Mouse (Mus musculus) liver, embryonic 16.5 days (tissue): ENCODE measurements around the gene Oas2. TPM values are rescaled to one million over a fixed set of nuclear protein-coding genes. Genes with fewer than 3 reads are reported as not detected.

Experiments used
- ATAC-seq: fragments of 200-750 bp; cut with Nextera tagmentation; 2 replicates; pipeline ENCODE4 v1.8.0; 2017; ENCODE audit warnings: low read depth, mild to moderate bottlenecking, moderate number of reproducible peaks, moderate library complexity
- H3K27ac ChIP-seq: fragments of 300-500 bp; sonication (generic); 2 replicates; pipeline ENCODE4 v1.5.1; 2014; ENCODE audit warnings: mild to moderate bottlenecking, low read length
- H3K27me3 ChIP-seq: fragments of 300-500 bp; sonication (generic); 2 replicates; pipeline ENCODE4 v1.6.1; 2014; ENCODE audit warnings: low read depth, low read length, mixed read lengths; ENCODE audit not compliant: control insufficient read depth, insufficient read depth
- H3K36me3 ChIP-seq: fragments of 300-500 bp; sonication (generic); 2 replicates; pipeline ENCODE4 v1.6.1; 2014; ENCODE audit warnings: mild to moderate bottlenecking; ENCODE audit not compliant: control insufficient read depth, insufficient read depth
- H3K4me1 ChIP-seq: fragments of 300-500 bp; sonication (generic); 2 replicates; pipeline ENCODE4 v1.6.1; 2014; ENCODE audit warnings: low read depth, low read length, mixed read lengths; ENCODE audit not compliant: control insufficient read depth
- H3K4me2 ChIP-seq: fragments of 300-500 bp; sonication (generic); 2 replicates; pipeline ENCODE4 v1.6.1; 2014; ENCODE audit warnings: low read depth, low read length, mixed read lengths
- H3K4me3 ChIP-seq: fragments of 300-500 bp; sonication (generic); 2 replicates; pipeline ENCODE4 v1.5.1; 2014; ENCODE audit warnings: low read depth, mild to moderate bottlenecking, low read length
- H3K9ac ChIP-seq: fragments of 300-500 bp; sonication (generic); 2 replicates; pipeline ENCODE4 v1.6.1; 2014; ENCODE audit warnings: low read depth, low read length
- H3K9me3 ChIP-seq: fragments of 300-500 bp; sonication (generic); replicated peaks from 2 replicates; pipeline ENCODE4 v1.6.1; 2016; ENCODE audit warnings: low read length; ENCODE audit not compliant: control insufficient read depth
- whole genome bisulfite sequencing: fragments of 180-500 bp; shearing (Covaris S2); extraction: QIAGEN DNeasy Blood & Tissue Kit; methylation state at CpG from one replicate; pipeline ENCODE4 v1.1.7; 2014; ENCODE audit not compliant: insufficient replicate concordance; 5-methylcytosine and 5-hydroxymethylcytosine counted together
- polyA plus RNA-seq: library from polyadenylated mRNA; unstranded; fragments of >200 nt; fragmentation: Nextera tagmentation; extraction: Ambion mirVana; gene quantifications from 2 replicates; pipeline ENCODE4 v1.2.1, GENCODE M21; 2015

Gene Oas2
- polyA plus RNA-seq, 1 experiment from 2014 or later, result 0.66 TPM

- WGBS, result 52% methylated on average over 3 of the region's 3 CpGs
These were observed 1.6 kb upstream of the Oas2 start for GRCm38 (mm10) chr5:120751206-120751605.

GRCm38 (mm10) chr5:120746451-120746850 is 3.2 kb downstream of the Oas2 start:
- no peak overlapping the region for H3K27ac ChIP-seq
- WGBS, result 3% methylated on average over 5 of the region's 5 CpGs
- no peaks in the 10 kb centered on the region for H3K27me3 ChIP-seq
- H3K4me1 ChIP-seq, result no peaks in the 10 kb centered on the region
- no peaks in the 10 kb centered on the region for H3K36me3 ChIP-seq
- ATAC-seq, result no peak
- no peaks in the 10 kb centered on the region for H3K9me3 ChIP-seq
- H3K4me2 ChIP-seq, result no peak overlapping the region
- H3K4me3 ChIP-seq, result no peak overlapping the region
- H3K9ac ChIP-seq, result no peak overlapping the region

More at GRCm38 (mm10) chr5:120751206-120751605, 1.6 kb upstream of the Oas2 start:
- no peak overlapping the region for H3K9ac ChIP-seq
- no peak overlapping the region for H3K4me2 ChIP-seq
- no peak overlapping the region for H3K27ac ChIP-seq
- no peaks in the 10 kb centered on the region for H3K36me3 ChIP-seq
- ATAC-seq, result no peak
- no peaks in the 10 kb centered on the region for H3K4me1 ChIP-seq
- H3K27me3 ChIP-seq, result no peaks in the 10 kb centered on the region
- H3K9me3 ChIP-seq, result no peaks in the 10 kb centered on the region
- no peak overlapping the region for H3K4me3 ChIP-seq

GRCm38 (mm10) chr5:120742125-120742524 is 7.5 kb downstream of the Oas2 start:
- ATAC-seq, result no peak
- Histone ChIP-seq H3K36me3 (no peaks in the 10 kb centered on the region), H3K4me1 (no peaks in the 10 kb centered on the region), H3K9ac (no peak overlapping the region), H3K4me3 (no peak overlapping the region), H3K27ac (no peak overlapping the region), H3K4me2 (no peak overlapping the region), H3K9me3 (no peaks in the 10 kb centered on the region), H3K27me3 (no peaks in the 10 kb centered on the region)
- WGBS, result 19% methylated on average over 4 of the region's 4 CpGs

- no peak overlapping the region for H3K4me3 ChIP-seq
- no peak for ATAC-seq
- no peak overlapping the region for H3K4me2 ChIP-seq
- H3K27ac ChIP-seq, result no peak overlapping the region
- H3K9ac ChIP-seq, result no peak overlapping the region
- H3K9me3 ChIP-seq, result no peaks in the 10 kb centered on the region
- 68% methylated on average over 14 of the region's 14 CpGs for WGBS
- no peaks in the 10 kb centered on the region for H3K4me1 ChIP-seq
- H3K27me3 ChIP-seq, result no peaks in the 10 kb centered on the region
- H3K36me3 ChIP-seq, result no peaks in the 10 kb centered on the region
These were observed 15.2 kb downstream of the Oas2 start for GRCm38 (mm10) chr5:120734380-120734990.

- no peaks in the 10 kb centered on the region for H3K9me3 ChIP-seq
- no peaks in the 10 kb centered on the region for H3K36me3 ChIP-seq
- no peak overlapping the region for H3K9ac ChIP-seq
- no peaks in the 10 kb centered on the region for H3K27me3 ChIP-seq
- no peak overlapping the region for H3K27ac ChIP-seq
- no peaks in the 10 kb centered on the region for H3K4me1 ChIP-seq
- H3K4me2 ChIP-seq, result no peak overlapping the region
- H3K4me3 ChIP-seq, result no peak overlapping the region
- 81% methylated on average over 3 of the region's 3 CpGs for WGBS
- no peak for ATAC-seq
These were observed 16.0 kb downstream of the Oas2 start for GRCm38 (mm10) chr5:120733696-120734095.

- no peaks in the 10 kb centered on the region for H3K9me3 ChIP-seq
These were observed 16.9 kb downstream of the Oas2 start for GRCm38 (mm10) chr5:120732740-120733139.

GRCm38 (mm10) chr5:120729319-120729718 is 20.3 kb downstream of the Oas2 start:
- no peaks in the 10 kb centered on the region for H3K9me3 ChIP-seq
- no peak for ATAC-seq
- H3K27ac ChIP-seq, result no peak overlapping the region
- H3K4me3 ChIP-seq, result no peak overlapping the region
- no peak overlapping the region for H3K9ac ChIP-seq
- H3K27me3 ChIP-seq, result no peaks in the 10 kb centered on the region
- 60% methylated on average over 10 of the region's 10 CpGs for WGBS
- no peak overlapping the region for H3K4me2 ChIP-seq
- H3K36me3 ChIP-seq, result no peaks in the 10 kb centered on the region
- no peaks in the 10 kb centered on the region for H3K4me1 ChIP-seq

More at GRCm38 (mm10) chr5:120732740-120733139, 16.9 kb downstream of the Oas2 start:
- no peak for ATAC-seq
- no peak overlapping the region for H3K9ac ChIP-seq
- no peak overlapping the region for H3K27ac ChIP-seq
- no peaks in the 10 kb centered on the region for H3K4me1 ChIP-seq
- no peak overlapping the region for H3K4me3 ChIP-seq
- no peaks in the 10 kb centered on the region for H3K36me3 ChIP-seq
- no peaks in the 10 kb centered on the region for H3K27me3 ChIP-seq
- H3K4me2 ChIP-seq, result no peak overlapping the region
- WGBS, result 59% methylated on average over 1 of the region's 1 CpGs

GRCm38 (mm10) chr5:120725811-120726455 is 23.7 kb downstream of the Oas2 start:
- Histone ChIP-seq H3K4me3 (no peak overlapping the region), H3K4me1 (no peaks in the 10 kb centered on the region), H3K9ac (no peak overlapping the region), H3K4me2 (no peak overlapping the region), H3K36me3 (no peaks in the 10 kb centered on the region), H3K27me3 (no peaks in the 10 kb centered on the region), H3K27ac (no peak overlapping the region), H3K9me3 (no peaks in the 10 kb centered on the region)
- ATAC-seq, result no peak
- 40% methylated on average over 12 of the region's 12 CpGs for WGBS

- Histone ChIP-seq H3K4me2 (no peak overlapping the region), H3K9ac (no peak overlapping the region), H3K36me3 (no peaks in the 10 kb centered on the region), H3K27me3 (no peaks in the 10 kb centered on the region), H3K27ac (no peak overlapping the region), H3K4me1 (no peaks in the 10 kb centered on the region), H3K4me3 (no peak overlapping the region), H3K9me3 (no peaks in the 10 kb centered on the region)
- WGBS, result 35% methylated on average over 7 of the region's 7 CpGs
- no peak for ATAC-seq
These were observed 28.6 kb downstream of the Oas2 start for GRCm38 (mm10) chr5:120721005-120721404.
